Mouse (Mus musculus) liver, embryonic 14.5 days (tissue): Measurements from ENCODE around the gene C2cd2l. TPM values are rescaled to one million over a fixed set of nuclear protein-coding genes. Genes with fewer than 3 reads are reported as not detected.
"Not testable (repeated sequence)": the region's sequence is repeated elsewhere in the genome, so short reads cannot be mapped to it uniquely, and the experiment has no call there.

Source experiments
- ATAC-seq: fragments of 200-750 bp; cut with Nextera tagmentation; 2 replicates; pipeline ENCODE4 v1.8.0; 2017; ENCODE audit warnings: moderate number of reproducible peaks, mild to moderate bottlenecking, moderate library complexity; ENCODE audit not compliant: insufficient read depth
- DNase-seq, 3 experiments: peaks; one replicate each; pipeline ENCODE4 v3.0.0-alpha.2; 2012 to 2013; ENCODE audit warnings: low read depth in 3 of 3, low spot score in 3 of 3
- H3K27ac ChIP-seq: fragments of 300-500 bp; sonication (generic); 2 replicates; pipeline ENCODE4 v1.5.1; 2014; ENCODE audit warnings: moderate library complexity, mild to moderate bottlenecking, control low read depth, inconsistent platforms
- H3K27me3 ChIP-seq: fragments of 300-500 bp; sonication (generic); 2 replicates; pipeline ENCODE4 v1.6.1; 2014; ENCODE audit warnings: mild to moderate bottlenecking, low read length, moderate library complexity; ENCODE audit not compliant: control insufficient read depth, insufficient read depth
- H3K36me3 ChIP-seq: fragments of 300-500 bp; sonication (generic); replicated peaks from 2 replicates; pipeline ENCODE4 v1.6.1; 2014; ENCODE audit warnings: low read depth; ENCODE audit not compliant: control insufficient read depth, insufficient read depth
- H3K4me1 ChIP-seq, 2 experiments: fragments of 200-500 bp in 1 of 2; fragments of 300-500 bp in 1 of 2; sonication (generic) in 1 of 2; replicated peaks; 2 replicates each; pipeline ENCODE4 v1.6.1; 2012 to 2014; ENCODE audit warnings: antibody characterized with exemption in 1 of 2, inconsistent platforms in 1 of 2, low read length in 1 of 2; ENCODE audit not compliant: control insufficient read depth in 2 of 2, insufficient read depth in 2 of 2
- H3K4me2 ChIP-seq: fragments of 300-500 bp; sonication (generic); 2 replicates; pipeline ENCODE4 v1.6.1; 2014; ENCODE audit warnings: low read depth, mild to moderate bottlenecking, control low read depth, moderate library complexity
- H3K4me3 ChIP-seq, 2 experiments: fragments of 200-500 bp in 1 of 2; fragments of 300-500 bp in 1 of 2; sonication (generic) in 1 of 2; 2 replicates each; pipeline ENCODE4 v1.5.1; 2012 to 2014; ENCODE audit warnings: low read depth in 2 of 2, low read length in 2 of 2, mild to moderate bottlenecking in 2 of 2, control low read depth in 1 of 2, inconsistent platforms in 1 of 2, moderate library complexity in 1 of 2; ENCODE audit not compliant: insufficient read depth in 1 of 2
- H3K9ac ChIP-seq: fragments of 300-500 bp; sonication (generic); replicated peaks from 2 replicates; pipeline ENCODE4 v1.6.1; 2014; ENCODE audit warnings: mild to moderate bottlenecking, control low read depth, moderate library complexity
- H3K9me3 ChIP-seq: fragments of 300-500 bp; sonication (generic); 2 replicates; pipeline ENCODE4 v1.6.1; 2016; ENCODE audit warnings: low read length, mixed read lengths; ENCODE audit not compliant: control insufficient read depth
- CTCF ChIP-seq: IDR thresholded peaks from 2 replicates; pipeline ENCODE4 v1.5.1; 2016; ENCODE audit warnings: antibody characterized with exemption, low read depth, control low read depth
- EP300 ChIP-seq: IDR thresholded peaks from 2 replicates; pipeline ENCODE4 v1.6.1; 2016; ENCODE audit warnings: antibody characterized with exemption, low read depth
- WGBS: fragments of 180-500 bp; shearing (Covaris S2); extraction: QIAGEN DNeasy Blood & Tissue Kit; methylation state at CpG from one replicate; pipeline ENCODE4 v1.1.7; 2014; ENCODE audit not compliant: insufficient replicate concordance; 5-methylcytosine and 5-hydroxymethylcytosine counted together
- polyA plus RNA-seq, 2 experiments: library from polyadenylated mRNA; depleted of rRNA in 1 of 2; stranded (reverse) in 1 of 2; unstranded in 1 of 2; fragments of >200 nt; fragmentation: Nextera tagmentation in 1 of 2; extraction: Ambion mirVana in 1 of 2; gene quantifications; 2 replicates each; pipeline versions ENCODE4 v1.2.1 to v1.2.3; 2012 to 2014

Gene C2cd2l
- polyA plus RNA-seq, 2 experiments, result 7.4 to 13.0 TPM

DNA sequence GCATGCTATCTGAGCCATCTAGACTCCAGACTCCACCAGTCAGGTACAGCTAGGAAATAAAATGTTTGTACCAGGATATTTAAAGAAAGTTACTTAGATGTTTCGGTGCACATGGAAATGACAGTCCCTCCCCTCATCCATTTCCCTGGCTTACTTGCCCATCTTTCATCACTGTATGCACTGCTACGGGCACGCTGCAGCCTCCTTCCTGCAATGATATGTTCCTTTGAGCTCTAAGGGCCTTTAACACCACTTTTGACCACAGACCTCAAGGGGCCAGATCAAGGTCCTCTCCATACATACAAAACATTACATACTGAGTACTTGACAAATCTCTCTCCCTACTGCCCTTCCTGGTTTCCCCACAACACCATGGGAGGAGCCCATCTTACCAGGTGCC lies 16.9 kb upstream of the C2cd2l start:
- WGBS, result 28% methylated on average over 3 of the region's 3 CpGs
- H3K4me3 ChIP-seq, result peak overlapping the region; percentile 95 to 97
- peak overlapping the region; percentile 98 for H3K4me2 ChIP-seq
- no peak for TF ChIP-seq CTCF
- no peak; the same call in 1 of the 2 replicates for TF ChIP-seq EP300
- peak overlapping the region; percentile 99 for H3K9ac ChIP-seq
- H3K9me3 ChIP-seq, result no peaks in the 10 kb centered on the region
- H3K27me3 ChIP-seq, result no peaks in the 10 kb centered on the region
- ATAC-seq (no peak), DNase-seq (peak in 1 of 3 experiments; percentile 65)
- H3K27ac ChIP-seq, result peak overlapping the region; percentile 97
- peaks cover 14 to 16% of the 10 kb centered on the region in 2 experiments for H3K4me1 ChIP-seq
- H3K36me3 ChIP-seq, result peaks cover 84% of the 10 kb centered on the region

DNA sequence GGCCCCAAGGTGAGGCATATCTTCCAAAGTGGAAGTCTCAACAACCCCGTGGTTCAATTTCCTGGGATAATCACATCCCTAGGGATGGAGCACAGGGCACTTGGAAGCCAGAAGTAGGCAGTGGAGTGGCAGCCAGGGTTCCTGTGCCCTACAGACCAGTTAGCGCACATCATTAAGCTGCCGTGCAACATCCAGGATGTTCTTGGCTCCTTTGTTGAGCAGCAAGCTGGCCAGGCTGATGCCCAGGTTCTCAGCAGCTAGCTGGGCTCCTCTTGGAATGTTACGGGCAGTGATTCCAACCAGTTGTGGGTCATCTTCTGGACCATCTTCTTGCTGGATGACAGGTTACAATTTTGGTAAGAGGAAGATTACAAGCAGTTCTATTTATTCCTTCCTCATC lies 16.4 kb upstream of the C2cd2l start:
- not testable (repeated sequence) for DNase-seq

DNA sequence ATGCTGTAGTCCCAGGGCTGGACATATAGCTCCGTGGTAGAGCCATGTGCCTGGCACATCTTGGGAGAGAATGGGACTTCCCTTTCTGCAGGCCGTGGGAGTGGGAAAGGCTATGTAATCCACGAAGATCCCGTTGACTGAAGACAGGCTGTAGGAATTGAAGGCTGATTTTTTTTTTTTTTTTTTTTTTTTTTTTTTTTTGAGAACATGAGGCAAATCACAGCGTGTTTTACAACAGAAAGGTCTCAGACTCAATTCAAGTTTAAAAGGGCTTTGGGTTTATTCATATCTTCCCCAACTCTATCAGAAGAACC lies 16.0 kb upstream of the C2cd2l start:
- peaks cover 82% of the 10 kb centered on the region for H3K36me3 ChIP-seq
- 0% methylated on average over 5 of the region's 5 CpGs for WGBS

More for the DNA sequence above, 16.4 kb upstream of the C2cd2l start:
- Histone ChIP-seq H3K9ac (peak overlapping the region; percentile 99), H3K4me1 (peaks cover 14 to 16% of the 10 kb centered on the region in 2 experiments), H3K36me3 (peaks cover 83% of the 10 kb centered on the region), H3K4me2 (peak overlapping the region; percentile 98), H3K27ac (peak overlapping the region; percentile 97), H3K4me3 (peak overlapping the region; percentile 95 to 97)
- ATAC-seq, H3K9me3 ChIP-seq, H3K27me3 ChIP-seq: not testable (repeated sequence)
- WGBS, result 27% methylated on average over 4 of the region's 4 CpGs

DNA sequence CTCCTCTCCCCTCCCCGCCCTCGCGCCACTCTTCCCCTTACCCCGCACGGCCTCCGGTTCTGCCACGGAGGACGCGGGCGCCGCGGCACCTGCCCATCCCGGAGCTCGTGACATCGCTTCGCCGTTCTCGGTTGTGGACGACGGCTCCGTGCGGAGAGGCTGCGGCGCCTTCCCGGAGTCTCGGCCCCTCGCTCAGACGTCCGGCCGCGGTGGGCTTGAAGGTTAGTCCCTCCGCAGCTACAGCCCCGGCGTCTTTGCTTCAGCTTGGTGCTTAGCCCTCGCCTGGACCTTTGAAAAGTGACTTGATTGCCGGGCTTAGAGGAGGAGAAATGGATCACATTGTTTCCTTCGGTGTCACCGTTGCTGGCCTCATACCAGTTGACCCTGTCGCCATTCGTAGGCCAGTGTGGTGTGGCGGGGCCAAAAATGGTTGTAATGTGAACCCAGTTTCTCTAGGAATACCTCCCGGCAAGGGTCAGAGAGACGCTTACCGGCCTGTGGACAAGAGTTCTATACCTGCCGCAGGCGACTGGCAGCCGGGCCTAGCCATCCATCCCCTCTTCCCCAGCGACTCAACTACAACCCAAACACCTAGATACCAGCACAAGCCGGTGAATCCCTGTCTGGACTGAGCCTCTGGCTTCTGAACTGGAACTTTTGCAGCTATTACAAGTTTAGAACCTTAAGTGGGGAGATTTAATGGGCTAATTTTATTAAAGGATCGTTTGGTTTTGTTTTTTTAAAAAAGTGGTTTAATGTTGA lies 15.4 kb upstream of the C2cd2l start:
- Histone ChIP-seq H3K27ac (peak overlapping the region; percentile 97), H3K4me1 (peaks cover 14 to 16% of the 10 kb centered on the region in 2 experiments), H3K27me3 (no peaks in the 10 kb centered on the region), H3K4me3 (peak overlapping the region; percentile 95 to 97), H3K36me3 (peaks cover 80% of the 10 kb centered on the region), H3K9me3 (no peaks in the 10 kb centered on the region), H3K4me2 (peak overlapping the region; percentile 98), H3K9ac (peak overlapping the region; percentile 99)
- WGBS, result under 1% methylated on average over 50 of the region's 50 CpGs
- DNase-seq (peak in 1 of 3 experiments; percentile 63), ATAC-seq (peak; percentile 21)
- peak; percentile 45 for TF ChIP-seq EP300
- TF ChIP-seq CTCF, result no peak

More for the DNA sequence above, 16.0 kb upstream of the C2cd2l start:
- H3K4me3 ChIP-seq, result peak overlapping the region; percentile 95 to 97
- peaks cover 14 to 16% of the 10 kb centered on the region in 2 experiments for H3K4me1 ChIP-seq
- ATAC-seq, result no peak
- peak overlapping the region; percentile 99 for H3K9ac ChIP-seq
- peak overlapping the region; percentile 97 for H3K27ac ChIP-seq
- H3K4me2 ChIP-seq, result peak overlapping the region; percentile 98
- H3K9me3 ChIP-seq, result no peaks in the 10 kb centered on the region
- no peak for DNase-seq
- no peaks in the 10 kb centered on the region for H3K27me3 ChIP-seq
- TF ChIP-seq EP300 (peak; percentile 3; the same call in 1 of the 2 replicates), CTCF (no peak)
